Mouse (Mus musculus) splenic B cell, adult 2 months (primary cell): ENCODE results near the gene Nkd2.

Experiments used
- DNase-seq: peaks from one replicate; pipeline ENCODE4 v3.0.0-alpha.2; 2011; ENCODE audit warnings: low read depth, low spot score
- H3K27me3 ChIP-seq: 2 replicates; pipeline ENCODE4 v1.6.1; 2012; ENCODE audit warnings: mild to moderate bottlenecking, low read length, moderate library complexity, mixed read lengths; ENCODE audit not compliant: control insufficient read depth, poor library complexity, insufficient read depth, severe bottlenecking
- H3K36me3 ChIP-seq: 2 replicates; pipeline ENCODE4 v1.6.1; 2012; ENCODE audit warnings: mild to moderate bottlenecking, low read length, moderate library complexity, mixed read lengths; ENCODE audit not compliant: control insufficient read depth, poor library complexity, insufficient read depth, severe bottlenecking

The Nkd2 gene

DNA sequence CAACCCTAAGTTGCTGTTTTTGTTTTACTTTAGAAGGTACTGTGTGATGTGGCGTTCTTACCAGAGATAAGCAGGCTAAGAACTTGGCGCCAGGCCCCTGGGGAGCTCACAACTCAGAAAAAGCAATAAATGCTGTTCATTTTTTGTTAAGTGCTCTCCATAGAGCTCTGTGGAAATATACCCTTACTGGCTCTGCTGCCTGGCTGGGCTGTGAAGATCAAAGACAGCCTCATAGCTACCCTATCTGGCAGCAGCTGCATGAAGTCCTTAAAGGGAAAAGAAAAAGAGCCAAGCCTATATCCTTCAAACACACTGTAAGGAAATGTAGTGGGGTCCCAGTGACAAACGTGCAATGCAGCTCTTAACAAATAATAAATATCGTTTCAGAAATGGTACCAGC lies 11.6 kb downstream of the Nkd2 start:
- DNase-seq = no peak
- Histone ChIP-seq H3K27me3 (no peaks in the 10 kb centered on the region), H3K36me3 (no peaks in the 10 kb centered on the region)

DNA sequence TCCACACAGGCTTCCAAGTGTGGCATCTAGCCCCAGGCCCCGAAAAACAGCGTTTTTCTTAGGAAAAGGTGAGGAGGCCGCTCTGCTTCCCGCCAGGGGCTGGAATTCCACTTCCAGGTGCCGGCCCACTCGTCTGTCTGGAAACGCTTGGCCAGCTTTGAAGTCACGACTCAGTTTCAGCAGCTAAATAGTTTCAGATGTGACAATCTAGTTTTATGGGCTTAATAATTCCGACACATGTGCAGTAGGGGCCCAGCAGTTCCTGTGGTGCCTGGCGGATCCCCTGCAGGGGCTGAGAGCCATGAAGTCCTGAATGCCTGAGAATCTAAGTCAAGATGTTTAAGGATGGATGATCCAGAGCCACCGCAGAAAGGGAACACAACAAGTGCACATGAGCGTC lies 13.6 kb downstream of the Nkd2 start:
- DNase-seq = no peak
- H3K36me3 ChIP-seq = no peaks in the 10 kb centered on the region
- no peaks in the 10 kb centered on the region for H3K27me3 ChIP-seq

DNA sequence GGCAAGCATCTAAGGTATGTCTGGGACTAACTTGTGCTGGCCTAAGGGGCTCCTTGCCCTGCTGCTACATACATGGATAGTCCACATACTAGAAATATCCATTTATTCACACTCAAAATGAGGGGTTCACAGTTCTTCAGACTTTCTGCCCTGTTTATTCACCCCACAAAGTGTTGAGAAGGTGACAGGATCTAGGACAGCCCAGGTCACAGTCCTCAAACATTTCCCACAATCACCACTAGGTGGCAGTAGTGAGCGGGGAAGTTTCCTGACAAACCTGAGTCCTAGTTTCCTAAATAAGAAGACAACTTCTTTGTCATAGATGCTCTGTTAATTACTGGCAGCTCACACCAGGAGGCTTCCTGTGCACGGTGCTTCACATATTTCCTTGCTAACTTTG lies 15.9 kb downstream of the Nkd2 start:
- Histone ChIP-seq H3K36me3 (no peaks in the 10 kb centered on the region), H3K27me3 (no peaks in the 10 kb centered on the region)
- peak; percentile 68 for DNase-seq

DNA sequence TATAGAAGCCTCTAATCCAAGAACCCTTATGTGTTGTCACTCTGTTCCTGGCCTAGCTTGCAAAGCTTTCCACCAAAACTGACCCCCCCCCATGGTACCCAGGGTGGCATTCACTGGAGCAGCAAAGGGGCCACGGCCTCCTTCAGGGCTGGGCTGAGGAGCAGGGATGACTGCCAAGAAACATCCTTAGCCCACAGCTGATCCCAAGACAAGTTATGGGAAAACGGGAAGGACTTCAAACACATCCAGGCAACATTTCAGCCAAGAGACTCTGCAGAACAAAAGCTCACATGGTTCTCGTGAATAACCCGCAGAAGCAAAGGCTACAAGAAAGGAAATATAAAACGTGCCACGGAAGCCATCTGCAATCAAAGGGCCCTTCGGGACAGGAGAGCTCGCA lies 20.2 kb downstream of the Nkd2 start:
- DNase-seq = no peak
- Histone ChIP-seq H3K27me3 (no peaks in the 10 kb centered on the region), H3K36me3 (no peaks in the 10 kb centered on the region)

- H3K27me3 ChIP-seq = no peaks in the 10 kb centered on the region
- no peak for DNase-seq
Observed at GRCm38 (mm10) chr13:73823711-73824110, 23.7 kb downstream of the Nkd2 start.

DNA sequence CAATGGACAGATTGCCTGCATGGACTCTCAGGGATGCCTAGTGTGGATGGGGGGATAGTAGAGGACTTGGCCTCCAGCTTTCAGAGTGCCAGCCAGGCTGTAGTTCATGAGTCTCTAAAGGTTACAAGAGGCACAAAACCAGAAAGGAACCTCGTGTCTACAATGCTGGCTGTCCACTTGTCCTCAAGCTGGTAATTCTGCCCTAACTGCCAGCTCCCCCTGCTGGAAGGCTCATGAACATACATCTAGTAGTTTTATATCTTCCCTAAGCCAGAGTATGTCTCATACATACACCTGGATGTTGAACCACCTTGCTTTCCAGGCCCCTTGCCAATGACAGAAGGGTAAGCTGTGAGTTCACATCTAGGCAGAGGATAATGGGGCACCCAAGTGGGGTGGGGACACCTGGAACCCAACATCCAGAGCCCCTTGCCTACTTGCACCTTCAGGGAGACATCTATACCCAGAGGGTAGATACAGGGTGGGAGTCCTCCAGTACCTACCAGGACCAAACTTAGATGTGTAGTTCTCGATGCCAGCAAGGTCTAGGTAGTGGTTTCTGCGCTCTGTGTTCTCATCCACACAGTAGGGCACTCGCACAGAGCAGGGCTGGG lies 25.1 kb downstream of the Nkd2 start:
- H3K36me3 ChIP-seq = no peaks in the 10 kb centered on the region
- H3K27me3 ChIP-seq = no peaks in the 10 kb centered on the region
- DNase-seq = peak; percentile 80

More at GRCm38 (mm10) chr13:73823711-73824110, 23.7 kb downstream of the Nkd2 start:
- H3K36me3 ChIP-seq = no peaks in the 10 kb centered on the region

- Histone ChIP-seq H3K36me3 (no peaks in the 10 kb centered on the region), H3K27me3 (no peaks in the 10 kb centered on the region)
- no peak for DNase-seq
Observed at GRCm38 (mm10) chr13:73821251-73821650, 26.2 kb downstream of the Nkd2 start.

DNA sequence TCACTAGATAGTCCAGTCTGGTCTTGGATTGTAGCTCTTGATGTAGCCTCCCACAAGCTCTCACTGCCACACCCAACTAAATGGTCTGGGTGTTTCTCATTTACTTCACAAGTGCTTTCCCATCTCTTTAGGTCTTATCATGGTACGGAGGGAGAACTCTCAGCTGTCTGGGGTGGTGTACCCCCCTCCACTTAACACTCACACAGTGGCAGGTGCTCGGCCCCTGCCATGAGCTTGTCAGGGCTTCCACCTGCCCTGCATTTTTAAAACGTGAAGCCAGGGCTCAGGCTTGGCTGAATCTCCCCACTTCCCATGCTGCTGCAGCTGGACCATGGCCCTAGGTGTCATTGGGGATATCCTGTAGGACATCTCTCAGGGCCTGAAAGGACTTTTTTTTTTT lies 28.5 kb downstream of the Nkd2 start:
- no peak for DNase-seq
- no peaks in the 10 kb centered on the region for H3K27me3 ChIP-seq
- no peaks in the 10 kb centered on the region for H3K36me3 ChIP-seq

- no peak for DNase-seq
- H3K36me3 ChIP-seq = no peaks in the 10 kb centered on the region
Observed at GRCm38 (mm10) chr13:73816338-73816737, 31.1 kb downstream of the Nkd2 start.

DNA sequence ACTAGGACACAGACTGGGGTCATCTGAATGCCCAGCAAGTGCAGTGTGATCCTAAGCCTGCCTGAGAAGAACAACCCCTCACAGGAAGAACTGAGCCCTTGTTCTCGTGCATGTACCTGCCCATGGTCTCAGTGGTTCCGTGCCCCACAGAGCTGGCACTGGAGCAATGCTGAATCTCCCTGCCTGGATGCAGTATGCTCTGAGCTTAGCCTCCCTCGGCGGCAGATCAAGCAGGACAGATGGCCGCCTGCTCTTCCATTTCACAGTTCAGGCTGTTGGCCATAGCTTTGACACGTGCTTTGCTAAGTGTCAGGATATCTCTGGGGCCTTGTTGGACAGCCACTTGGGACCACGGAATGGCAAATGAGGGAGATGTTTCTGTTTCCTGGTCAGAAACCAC lies 33.2 kb downstream of the Nkd2 start:
- no peak for DNase-seq
- Histone ChIP-seq H3K36me3 (no peaks in the 10 kb centered on the region), H3K27me3 (no peaks in the 10 kb centered on the region)

More at GRCm38 (mm10) chr13:73816338-73816737, 31.1 kb downstream of the Nkd2 start:
- H3K27me3 ChIP-seq = no peaks in the 10 kb centered on the region

- DNase-seq = no peak
- H3K36me3 ChIP-seq = no peaks in the 10 kb centered on the region
Observed at GRCm38 (mm10) chr13:73812936-73813335, 34.5 kb downstream of the Nkd2 start.

DNA sequence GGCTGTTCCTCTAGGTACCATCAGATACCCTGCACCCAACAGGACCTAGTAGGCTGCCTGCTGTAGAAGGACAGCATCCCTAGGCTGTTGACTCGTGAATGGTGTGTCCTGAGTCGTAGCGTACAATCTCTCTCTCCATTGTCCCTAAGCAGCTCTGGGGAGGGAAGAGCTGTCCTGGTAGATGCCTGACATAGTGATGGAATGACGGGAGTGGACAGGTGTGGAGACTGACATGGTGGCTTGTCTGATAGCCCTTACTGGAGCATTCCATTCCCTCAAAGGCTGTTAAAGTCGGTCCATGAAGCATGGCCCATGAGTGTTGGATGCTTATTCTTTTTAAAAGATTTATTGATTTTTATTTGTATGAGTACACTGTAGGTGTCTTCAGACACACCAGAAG lies 42.5 kb downstream of the Nkd2 start:
- Histone ChIP-seq H3K36me3 (no peaks in the 10 kb centered on the region; the same call in 1 of the 2 replicates), H3K27me3 (no peaks in the 10 kb centered on the region)
- DNase-seq = no peak

More at GRCm38 (mm10) chr13:73812936-73813335, 34.5 kb downstream of the Nkd2 start:
- H3K27me3 ChIP-seq = no peaks in the 10 kb centered on the region

- Histone ChIP-seq H3K27me3 (no peaks in the 10 kb centered on the region), H3K36me3 (no peaks in the 10 kb centered on the region; the same call in 1 of the 2 replicates)
- peak; percentile 18 for DNase-seq
Observed at GRCm38 (mm10) chr13:73803450-73804178, 43.8 kb downstream of the Nkd2 start.

DNA sequence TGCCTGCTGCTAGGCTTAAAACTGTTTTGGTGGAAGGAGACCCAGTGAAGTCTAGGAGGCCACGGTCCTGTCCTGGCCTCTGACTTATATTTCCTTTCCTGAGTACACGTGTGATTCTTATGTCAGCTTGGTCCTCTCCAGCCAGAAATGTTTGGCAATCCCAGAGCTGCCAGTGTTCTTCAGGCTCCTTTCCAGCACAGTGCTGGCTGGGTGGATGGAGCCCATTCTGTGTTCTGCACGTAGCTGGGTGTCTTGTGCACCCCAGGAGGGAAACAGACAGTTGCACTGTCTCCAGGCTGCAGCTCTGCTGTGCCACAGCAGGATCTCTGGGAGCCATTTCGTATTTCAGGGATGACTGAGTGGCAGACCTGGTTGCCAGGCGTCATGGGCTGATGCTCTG lies 48.3 kb downstream of the Nkd2 start:
- DNase-seq = no peak
- no peaks in the 10 kb centered on the region for H3K27me3 ChIP-seq
- no peaks in the 10 kb centered on the region; the same call in 1 of the 2 replicates for H3K36me3 ChIP-seq

DNA sequence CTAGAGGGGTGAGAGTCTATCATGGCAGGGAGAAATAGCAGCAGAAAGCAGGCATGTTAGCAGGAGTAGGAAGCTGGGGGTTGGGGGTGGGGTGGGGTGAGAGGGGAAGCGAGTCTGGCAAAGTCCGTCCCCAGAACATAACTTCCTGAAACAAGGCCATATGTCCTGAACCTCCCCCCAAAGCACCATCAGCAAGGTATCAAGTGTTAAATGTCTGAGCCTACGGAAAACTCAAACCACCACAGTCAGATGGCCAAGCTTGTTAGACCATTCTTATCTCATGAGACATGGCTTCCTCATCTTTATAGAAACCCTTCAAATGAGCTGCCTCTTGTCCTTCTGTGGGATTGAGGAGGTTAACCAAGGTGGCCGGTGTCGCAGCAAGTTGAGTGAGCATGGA lies 54.3 kb downstream of the Nkd2 start:
- Histone ChIP-seq H3K36me3 (0 out of 2 replicates have a peak, but pooled peaks cover 3% of the 10 kb centered on the region), H3K27me3 (no peaks in the 10 kb centered on the region)
- no peak for DNase-seq
